Mouse (Mus musculus) spleen, adult 2 months (tissue): ENCODE data around the gene Hibch.

ENCODE experiments used
- CTCF ChIP-seq: fragments of 200-500 bp; IDR thresholded peaks from 2 replicates; pipeline ENCODE4 v1.5.1; 2011; ENCODE audit warnings: mild to moderate bottlenecking, inconsistent platforms; ENCODE audit not compliant: insufficient read depth, insufficient read length, insufficient replicate concordance; ENCODE audit errors: extremely low read depth
- POLR2A ChIP-seq: fragments of 200-500 bp; IDR thresholded peaks from 2 replicates; pipeline ENCODE4 v1.6.1; 2011; ENCODE audit warnings: low read depth, low read length, inconsistent platforms

DNA sequence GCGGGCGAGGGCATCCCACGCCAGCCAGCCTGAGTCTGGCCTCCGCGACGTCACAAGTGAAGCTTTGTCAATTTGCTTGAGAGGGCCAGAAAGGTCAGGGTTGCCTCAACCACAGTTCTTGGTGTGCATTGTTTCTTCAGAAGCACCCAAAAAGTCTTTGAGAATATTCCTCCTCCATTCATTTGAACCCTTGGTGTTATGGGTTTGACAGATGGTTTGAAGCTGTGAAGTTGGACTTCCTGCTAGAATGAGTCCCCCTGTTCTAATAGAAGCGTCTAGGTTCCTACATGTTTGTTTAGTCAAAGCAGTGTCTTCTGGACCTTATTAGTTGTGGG is 26.9 kb upstream of the Hibch start:
- TF ChIP-seq CTCF (no peak), POLR2A (no peak)
